Mouse (Mus musculus) CD4-positive, CD25-positive, alpha-beta regulatory T cell, adult 2 months (primary cell): ENCODE measurements around the gene Dap.

ENCODE experiments used
- DNase-seq: peaks from one replicate; pipeline ENCODE4 v3.0.0-alpha.2; 2012; ENCODE audit warnings: low read depth, low spot score

The Dap gene

GRCm38 (mm10) chr15:31224135-31224761 lies at the start of gene Dap:
Dap (plus strand) TSS chr15:31224314.
- peak; percentile 98 for DNase-seq

GRCm38 (mm10) chr15:31176566-31176965 lies 47.5 kb upstream of the Dap start:
- no peak for DNase-seq

GRCm38 (mm10) chr15:31184651-31185443 lies 39.3 kb upstream of the Dap start:
- no peak for DNase-seq

- no peak for DNase-seq
Observed at GRCm38 (mm10) chr15:31185506-31185905, 38.6 kb upstream of the Dap start.

- DNase-seq: no peak
Observed at GRCm38 (mm10) chr15:31186371-31186901, 37.7 kb upstream of the Dap start.

GRCm38 (mm10) chr15:31192563-31192962 lies 31.6 kb upstream of the Dap start:
- DNase-seq: no peak

- DNase-seq: no peak
Observed at GRCm38 (mm10) chr15:31195776-31196175, 28.3 kb upstream of the Dap start.

GRCm38 (mm10) chr15:31207346-31208093 lies 16.6 kb upstream of the Dap start:
- DNase-seq: no peak

GRCm38 (mm10) chr15:31211910-31212309 lies 12.2 kb upstream of the Dap start:
- no peak for DNase-seq

- no peak for DNase-seq
Observed at GRCm38 (mm10) chr15:31213619-31214270, 10.4 kb upstream of the Dap start.

- peak; percentile 79 for DNase-seq
Observed at GRCm38 (mm10) chr15:31222216-31222615, 1.9 kb upstream of the Dap start.

GRCm38 (mm10) chr15:31223596-31224134 lies 449 bp upstream of the Dap start:
- no peak for DNase-seq

GRCm38 (mm10) chr15:31224806-31225642 lies 910 bp downstream of the Dap start:
- peak; percentile 34 for DNase-seq

GRCm38 (mm10) chr15:31225643-31226325 lies 1.7 kb downstream of the Dap start:
- DNase-seq: peak; percentile 45

GRCm38 (mm10) chr15:31226464-31226863 lies 2.4 kb downstream of the Dap start:
- peak; percentile 33 for DNase-seq

- DNase-seq: no peak
Observed at GRCm38 (mm10) chr15:31227793-31228192, 3.7 kb downstream of the Dap start.

- DNase-seq: no peak
Observed at GRCm38 (mm10) chr15:31233006-31233405, 8.9 kb downstream of the Dap start.

- DNase-seq: no peak
Observed at GRCm38 (mm10) chr15:31235794-31236548, 11.9 kb downstream of the Dap start.

GRCm38 (mm10) chr15:31236549-31236907 lies 12.4 kb downstream of the Dap start:
- no peak for DNase-seq
